Mouse (Mus musculus) ES-Bruce4 (cell line): Measurements from ENCODE around the gene Adprhl1.

Experiments used
- CTCF ChIP-seq: IDR thresholded peaks from one replicate; pipeline ENCODE4 v1.8.1; 2011; ENCODE audit warnings: low read depth, low read length
- EP300 ChIP-seq: IDR thresholded peaks from 2 replicates; pipeline ENCODE4 v1.6.1; 2011; ENCODE audit warnings: low read depth, low read length; ENCODE audit not compliant: insufficient read depth

GRCm38 (mm10) chr8:13188052-13188555 is 65.9 kb downstream of the Adprhl1 start:
- TF ChIP-seq EP300 (no peak), CTCF (no peak)
